Mouse (Mus musculus): ENCODE data around the gene Selenoo. TPM values are rescaled to one million over a fixed set of nuclear protein-coding genes. Genes with fewer than 3 reads are reported as not detected.

The Selenoo gene
- total RNA-seq, 4 experiments from 2014 or later, result 12.2 to 16.6 (median 12.8) TPM

DNA sequence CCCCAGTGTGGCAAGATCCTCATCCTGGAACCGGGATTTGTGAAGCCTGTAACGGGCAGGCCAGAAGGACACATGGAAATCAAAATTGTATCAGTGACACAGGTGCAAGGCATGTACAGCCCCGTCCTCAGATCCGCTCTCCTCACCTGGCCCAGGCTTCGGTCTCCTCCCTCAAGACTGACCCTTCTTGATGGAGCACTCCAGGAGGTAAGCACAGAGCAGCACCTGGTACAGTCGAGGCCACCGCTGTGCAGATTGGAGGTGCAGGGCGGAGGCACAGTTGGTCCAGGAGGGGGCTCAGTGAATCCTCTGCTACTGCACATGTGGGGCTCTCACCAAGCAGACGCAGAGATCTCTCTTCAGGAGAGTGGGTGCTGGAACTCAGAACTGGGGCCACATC lies 36.5 kb downstream of the Selenoo start:
- DNase-seq (ENCODE audit: low spot score in 2 of 2), result no peak

DNA sequence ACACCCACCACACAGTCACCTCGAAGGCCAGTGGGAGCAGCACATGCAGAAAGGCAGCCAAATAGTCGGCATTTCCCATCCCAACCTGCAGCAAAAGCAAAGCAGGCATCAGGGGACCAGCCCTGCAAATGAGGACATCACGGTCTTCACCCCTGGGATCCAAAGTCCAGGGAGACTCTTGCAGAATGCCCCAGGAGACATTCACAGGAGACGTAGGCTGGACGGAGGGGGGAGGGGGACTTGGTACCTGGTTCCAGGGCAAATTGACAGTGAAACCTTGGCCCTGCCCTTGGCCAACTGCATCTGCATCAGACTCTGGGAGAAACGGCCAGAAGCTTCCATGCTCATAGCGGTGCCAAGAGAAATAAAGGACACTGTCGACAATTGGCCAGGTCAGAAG lies 37.7 kb downstream of the Selenoo start:
- no peak for DNase-seq (ENCODE audit: low spot score in 2 of 2)

DNA sequence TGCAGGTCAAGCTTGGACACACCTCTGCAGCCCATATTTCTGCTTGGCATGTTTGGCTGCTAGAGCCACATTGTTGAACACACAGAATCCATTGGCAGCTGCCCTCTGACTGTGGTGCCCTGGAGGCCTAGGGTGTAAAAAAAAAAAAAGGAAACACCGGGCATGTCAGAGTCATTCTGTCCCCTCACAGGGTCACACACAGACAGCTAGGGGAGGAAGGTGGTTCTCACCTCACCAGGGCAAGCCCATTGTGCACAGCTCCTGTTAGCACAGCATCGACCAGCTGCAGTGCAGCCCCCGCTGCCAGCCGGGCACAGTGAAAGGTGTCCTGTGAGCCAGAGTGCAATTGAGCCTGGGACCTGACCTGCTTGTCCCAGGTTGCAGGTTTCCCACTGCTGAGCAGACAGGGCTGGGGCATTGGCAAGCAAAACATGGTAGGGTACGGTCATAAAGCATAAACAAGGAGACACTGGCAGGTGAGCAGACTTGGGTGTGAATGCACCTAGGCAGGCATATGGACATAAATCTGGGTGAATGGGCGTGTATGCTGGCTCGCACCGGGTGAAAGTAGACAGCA lies 38.6 kb downstream of the Selenoo start:
- DNase-seq (ENCODE audit: low spot score in 2 of 2), result no peak

GRCm38 (mm10) chr15:89128382-89129350 lies 39.8 kb downstream of the Selenoo start, which contains the start of gene Hdac10:
Hdac10 (minus strand) TSS chr15:89128700.
- peak; percentile 82 to 85 for DNase-seq (ENCODE audit: low spot score in 2 of 2)

- DNase-seq (ENCODE audit: low spot score in 2 of 2), result no peak
These were observed 41.4 kb downstream of the Selenoo start for GRCm38 (mm10) chr15:89130245-89130644.

DNA sequence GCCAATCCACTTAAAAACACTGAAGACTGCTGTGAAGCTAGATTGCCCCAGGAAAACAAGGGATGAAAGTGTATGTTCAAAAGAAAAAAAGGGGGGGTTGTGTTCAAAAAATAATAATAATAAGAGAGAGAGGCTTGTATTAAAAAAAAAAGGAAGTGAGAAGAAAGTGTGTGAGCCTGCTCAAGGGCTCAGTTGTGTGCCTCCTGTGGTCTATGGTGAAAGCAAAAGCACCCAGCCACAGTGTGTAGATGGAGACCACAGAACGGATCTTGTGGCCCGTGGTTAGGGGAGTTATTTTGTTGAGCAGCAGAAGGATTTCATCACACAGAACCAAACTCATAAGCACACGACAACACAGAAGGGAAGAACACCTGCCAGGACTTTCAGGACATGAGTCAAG lies 42.4 kb downstream of the Selenoo start:
- no peak for DNase-seq (ENCODE audit: low spot score in 2 of 2)

DNA sequence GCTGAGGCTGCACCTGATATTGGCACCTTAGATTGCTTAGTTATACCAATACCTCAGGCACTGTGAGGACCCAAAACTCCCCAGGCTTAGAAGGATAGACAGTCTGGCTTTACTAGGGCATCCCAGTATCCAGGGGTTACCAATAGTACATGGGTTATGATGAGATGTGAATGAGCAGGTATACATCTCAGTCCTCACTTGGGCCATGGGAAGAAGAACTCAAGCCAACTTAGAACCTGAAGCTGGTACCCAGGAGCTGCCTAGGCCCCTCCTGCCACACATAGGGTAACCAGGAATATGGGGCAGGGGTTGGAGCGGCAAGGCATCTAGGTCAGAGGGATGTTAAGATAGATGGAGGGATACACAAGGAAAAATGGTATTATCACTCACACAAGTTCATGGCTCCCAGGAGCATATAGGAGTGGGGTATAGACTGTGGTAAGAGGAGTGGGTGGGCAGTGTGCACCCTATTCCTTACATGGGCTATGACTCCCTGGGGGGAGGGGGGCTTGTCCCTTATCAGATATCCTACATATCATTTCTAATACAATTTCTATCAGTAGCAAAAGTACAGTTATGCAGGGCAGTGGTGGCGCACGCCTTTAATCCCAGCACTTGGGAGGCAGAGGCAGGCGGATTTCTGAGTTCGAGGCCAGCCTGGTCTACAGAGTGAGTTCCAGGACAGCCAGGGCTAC lies 47.7 kb downstream of the Selenoo start:
- DNase-seq (ENCODE audit: low spot score in 2 of 2), result no peak

GRCm38 (mm10) chr15:89137378-89138045 lies 48.6 kb downstream of the Selenoo start:
- no peak for DNase-seq (ENCODE audit: low spot score in 2 of 2)

DNA sequence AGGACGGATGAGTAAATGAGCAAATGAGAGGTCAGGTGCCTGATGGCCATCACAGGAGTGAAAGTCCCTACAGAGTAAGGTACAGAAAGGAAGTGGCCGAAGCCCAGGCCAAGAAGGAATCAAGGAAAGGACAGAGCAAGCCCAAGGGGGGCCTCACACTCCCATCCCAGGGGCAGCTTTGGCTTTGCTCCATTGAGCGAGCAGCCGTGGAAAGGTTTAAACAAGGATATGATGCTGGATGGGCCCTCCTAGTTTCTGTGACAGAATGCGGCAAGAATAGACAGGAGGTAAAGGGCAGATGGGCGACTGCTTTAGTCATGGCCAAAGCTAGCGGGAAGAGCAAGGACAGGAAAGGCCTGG lies 49.1 kb downstream of the Selenoo start:
- DNase-seq (ENCODE audit: low spot score in 2 of 2), result no peak

DNA sequence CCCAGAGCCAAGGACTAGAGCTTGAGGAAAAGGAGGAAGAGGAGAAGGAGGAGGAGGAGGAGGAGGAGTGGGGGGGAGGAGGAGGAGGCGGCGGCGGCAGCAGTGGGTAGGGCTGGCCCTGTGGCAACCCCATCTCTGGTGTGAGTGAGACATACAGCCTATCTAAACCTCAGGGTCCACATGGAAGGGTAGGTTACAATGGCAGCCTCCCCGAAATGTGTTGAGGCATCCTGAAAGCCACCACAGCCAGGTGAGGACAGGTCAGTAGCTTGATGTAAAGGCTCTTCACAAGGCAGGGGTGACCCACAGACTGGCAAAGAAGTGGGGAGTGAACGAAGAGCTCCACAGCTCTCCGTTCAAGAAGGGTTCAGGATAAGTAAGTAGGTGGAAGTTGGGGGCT lies 49.6 kb downstream of the Selenoo start:
- no peak for DNase-seq (ENCODE audit: low spot score in 2 of 2)

GRCm38 (mm10) chr15:89140048-89140658 lies 51.3 kb downstream of the Selenoo start:
- DNase-seq (ENCODE audit: low spot score in 2 of 2), result peak; percentile 57 to 69

DNA sequence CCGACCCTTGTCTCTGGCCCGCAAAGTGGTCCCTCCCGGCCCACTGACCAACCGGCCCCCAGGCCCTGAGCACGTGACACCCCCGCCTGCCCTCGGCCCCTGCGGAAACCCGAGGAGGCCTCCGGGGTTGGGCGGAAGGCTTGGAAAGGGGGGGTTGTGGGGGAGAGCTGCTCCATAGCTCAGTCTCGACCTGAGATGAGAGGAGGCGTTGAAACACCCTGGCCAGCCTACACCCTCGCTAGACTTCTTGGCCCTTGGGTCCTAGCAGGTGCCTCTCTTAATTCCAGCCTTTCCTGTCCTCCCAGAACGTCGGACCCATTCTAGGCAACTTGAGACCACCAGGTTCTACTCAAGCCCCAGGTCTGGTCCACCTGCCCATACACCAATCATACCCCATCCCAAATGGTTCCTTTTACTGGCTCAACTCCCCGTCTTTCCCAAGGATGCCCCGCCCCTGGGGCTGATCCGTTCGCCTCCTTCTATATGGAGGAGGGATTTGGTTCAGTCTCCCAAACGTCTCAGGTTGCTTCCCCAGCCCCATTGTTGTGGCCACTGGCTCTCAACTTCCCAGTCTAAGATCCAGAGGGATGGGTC lies 51.9 kb downstream of the Selenoo start, which contains the start of gene Mapk12:
TSS of gene Mapk12 (minus strand) at position 45 of the 594 bp plus-strand sequence.
- DNase-seq (ENCODE audit: low spot score in 2 of 2), result peak; percentile 69 to 80

GRCm38 (mm10) chr15:89141443-89141842 lies 52.6 kb downstream of the Selenoo start:
- peak in 1 of 2 experiments; percentile 46 for DNase-seq (ENCODE audit: low spot score in 2 of 2)

DNA sequence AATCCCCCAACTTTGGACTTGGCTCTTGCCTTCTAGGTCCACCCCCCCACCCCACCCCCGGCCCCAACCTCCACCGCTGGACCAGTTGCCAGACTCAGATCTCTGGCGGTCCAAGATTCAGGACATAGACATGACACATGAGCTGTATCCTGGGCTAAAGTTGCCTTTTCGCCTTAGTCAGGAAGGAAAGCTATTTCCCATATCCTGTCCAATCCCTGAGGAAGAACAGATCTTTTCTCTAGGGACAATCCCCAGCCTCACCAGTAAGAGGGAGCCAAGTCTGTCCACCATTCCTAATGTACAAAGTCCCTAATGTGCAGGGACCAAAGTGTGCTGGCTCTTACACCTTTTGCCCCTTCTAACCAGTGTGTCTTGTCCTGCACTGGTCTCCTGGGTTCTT lies 53.0 kb downstream of the Selenoo start:
- no peak for DNase-seq (ENCODE audit: low spot score in 2 of 2)

- no peak for DNase-seq (ENCODE audit: low spot score in 2 of 2)
These were observed 54.2 kb downstream of the Selenoo start for GRCm38 (mm10) chr15:89143134-89143533.

- DNase-seq (ENCODE audit: low spot score in 2 of 2), result no peak
These were observed 56.1 kb downstream of the Selenoo start for GRCm38 (mm10) chr15:89144965-89145364.

DNA sequence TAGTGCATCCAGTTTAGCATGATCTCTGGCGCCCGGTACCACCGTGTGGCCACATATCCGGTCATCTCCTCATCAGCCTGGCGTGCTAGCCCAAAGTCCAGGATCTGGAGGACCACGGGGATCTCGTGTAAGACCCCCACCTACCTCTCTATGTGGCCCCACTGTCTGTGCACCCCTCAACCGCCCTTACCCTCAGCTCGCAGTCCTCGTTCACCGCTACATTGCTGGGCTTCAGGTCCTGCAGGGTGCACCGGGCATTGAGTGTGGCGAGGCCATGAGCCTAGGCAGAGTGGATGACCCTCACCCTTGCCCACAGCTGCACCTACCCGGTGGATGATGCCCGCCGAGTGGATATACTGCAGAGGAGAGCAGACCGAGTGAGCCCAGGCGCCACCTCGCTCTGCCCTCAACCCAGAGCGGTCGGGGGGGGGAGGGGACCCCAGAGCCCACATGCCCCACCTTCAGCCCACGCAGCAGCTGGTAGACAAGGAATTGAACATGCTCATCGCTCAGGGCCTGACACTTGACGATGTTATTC lies 57.0 kb downstream of the Selenoo start:
- DNase-seq (ENCODE audit: low spot score in 2 of 2), result no peak

GRCm38 (mm10) chr15:89146537-89146936 lies 57.7 kb downstream of the Selenoo start:
- no peak for DNase-seq (ENCODE audit: low spot score in 2 of 2)

- no peak for DNase-seq (ENCODE audit: low spot score in 2 of 2)
These were observed 58.1 kb downstream of the Selenoo start for GRCm38 (mm10) chr15:89147024-89147423.

DNA sequence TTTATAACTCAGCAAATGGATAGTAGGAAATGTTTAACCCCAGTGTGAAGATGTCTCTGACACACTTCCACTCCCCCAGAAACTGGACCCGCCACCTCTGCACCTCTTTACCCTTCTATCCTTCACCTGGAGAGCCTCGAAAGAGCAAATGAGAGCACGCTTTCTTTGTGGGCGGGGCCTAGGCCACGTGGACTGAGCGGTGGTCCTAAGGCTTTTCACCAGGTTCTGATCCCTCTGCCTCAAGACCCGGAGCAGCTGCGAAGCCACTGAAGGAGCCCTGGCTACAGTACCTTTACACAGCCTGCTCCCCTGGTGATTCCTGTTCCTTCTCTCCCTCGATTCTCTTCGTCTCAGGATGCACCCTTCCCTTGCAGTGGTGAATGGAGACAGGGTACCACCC lies 58.6 kb downstream of the Selenoo start:
- DNase-seq (ENCODE audit: low spot score in 2 of 2), result no peak

Data from gastrocnemius, adult 8-10 months (tissue).